Comparison of ENCODE assay signal across 8 mouse cellular contexts in the genomic region with DNA sequence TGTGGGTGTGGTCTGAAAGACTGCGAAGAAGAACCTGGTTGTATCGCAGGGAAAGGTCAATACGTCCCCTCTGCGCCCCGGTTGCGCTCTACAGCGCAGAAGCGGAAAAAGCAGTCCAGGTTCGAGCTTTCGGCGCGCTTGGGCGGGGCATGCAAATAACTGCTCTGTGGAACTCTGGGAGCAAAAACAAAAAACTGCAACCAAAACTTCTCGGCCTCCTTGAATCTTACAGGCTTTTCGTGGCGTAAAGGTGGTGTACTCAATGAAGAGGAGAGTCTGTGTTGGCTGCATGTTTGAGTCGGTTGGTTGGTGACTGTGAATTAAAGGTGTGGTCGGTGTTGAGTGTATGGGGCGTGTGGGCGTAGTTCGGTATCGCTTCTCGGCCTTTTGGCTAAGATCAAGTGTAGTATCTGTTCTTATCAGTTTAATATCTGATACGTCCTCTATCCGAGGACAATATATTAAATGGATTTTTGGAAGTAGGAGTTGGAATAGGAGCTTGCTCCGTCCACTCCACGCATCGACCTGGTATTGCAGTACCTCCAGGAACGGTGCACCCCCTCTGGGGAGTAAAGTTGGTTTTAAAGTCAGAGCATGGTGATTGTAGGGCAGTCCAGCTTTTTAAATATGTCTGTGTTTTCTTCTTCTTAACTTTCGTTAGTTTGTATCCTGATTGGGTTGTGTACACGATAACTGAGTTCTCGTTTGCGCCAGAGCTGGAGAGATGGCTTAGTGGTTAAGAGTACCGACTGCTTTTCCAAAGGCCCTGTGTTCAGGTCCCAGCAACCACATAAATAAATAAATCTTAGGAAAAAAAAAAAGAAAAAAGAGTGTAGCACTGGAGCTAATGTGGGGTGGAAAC. TPM values are rescaled to one million over a fixed set of nuclear protein-coding genes. Genes with fewer than 3 reads are reported as not detected.
DNase-seq lines count a peak whose midpoint lies in the region; ATAC-seq and TF ChIP-seq lines count a peak whose summit lies in the region.

TSS of gene Rdm1 (plus strand) at position 201 of the 862 bp plus-strand sequence.

- H3K27ac ChIP-seq in cortical plate, adult 2 months (ENCODE audit: insufficient read depth, low read length), result 0 out of 2 replicates have a peak within 1 kb of the TSS, but pooled peaks have one; percentile 23

- TF ChIP-seq POLR2A in cortical plate, adult 2 months (IDR thresholded peaks at IDR 0.05; ENCODE audit: extremely low read depth, insufficient read depth, low read length), result peak; percentile 85

- peak; percentile 74 for ATAC-seq in megakaryocyte-erythroid progenitor cell, adult 5-6 weeks (replicated peaks; ENCODE audit: low FRiP score, low TSS enrichment, poor library complexity, severe bottlenecking)

- intact Hi-C loops in left cerebral cortex, postnatal 10 days (cut with DNase I), result no loop called here

- H3K4me3 ChIP-seq in cortical plate, adult 2 months (ENCODE audit: insufficient read depth, low read length), result peak within 1 kb of the TSS; percentile 49

- no peak for TF ChIP-seq CTCF in cortical plate, adult 2 months (IDR thresholded peaks at IDR 0.05; ENCODE audit: extremely low read depth, insufficient read depth, low read length)

- peak; percentile 50 for DNase-seq in adipocyte (ENCODE audit: low spot score)
- DNase-seq in gastrocnemius, adult 8-10 months (ENCODE audit: low spot score in 2 of 2), result peak; percentile 56 to 76
- DNase-seq in hindlimb bud, embryonic 11.5 days (ENCODE audit: extremely low spot score, low read depth, low spot score), result peak; percentile 92
- DNase-seq in left cerebral cortex, postnatal 10 days (ENCODE audit: extremely low spot score in 1 of 2, low spot score in 2 of 2), result peak; percentile 73 to 91
- peak; percentile 68 to 72 for DNase-seq in right cerebral cortex, postnatal 36 days (ENCODE audit: low spot score in 2 of 2)
- peak; percentile 95 for DNase-seq in yolk sac, embryonic 10.5 days (ENCODE audit: low spot score)

- H3K4me1 ChIP-seq in cortical plate, adult 2 months (ENCODE audit: control insufficient read depth, insufficient read depth, low read length), result no peaks in the 10 kb centered on the region

RNA-seq across cellular contexts. Expression of gene Rdm1, which starts in this region (rescaled TPM):
- 13.0 and 14.2 TPM in 2 replicates for polyA plus RNA-seq in cortical plate, adult 2 months (2012; rRNA removed)
- 10 to 100 TPM; 29.7 to 40.5 (median 33.7) TPM for total RNA-seq in gastrocnemius, adult 8-10 months (2022)
- 1 to 10 TPM; 4.0 to 4.7 TPM for total RNA-seq in left cerebral cortex, postnatal 10 days (2021)
- 13.0 and 21.8 TPM in 2 replicates for total RNA-seq in megakaryocyte-erythroid progenitor cell, adult 5-6 weeks (2014; fragmentation: Nextera tagmentation)
- total RNA-seq in megakaryocyte-erythroid progenitor cell, adult 5-6 weeks (2017), result 2.0 and 5.3 TPM in 2 replicates

Comparison
In these comparisons a context has a peak if more than half of its experiments do, and no peak if none do; other contexts are left out.
1. Peak in every context shown above with its lines: DNase-seq, ATAC-seq, H3K4me3 ChIP-seq and H3K27ac ChIP-seq.